Mouse (Mus musculus) midbrain, embryonic 16.5 days (tissue): ENCODE results near the gene Desi2. TPM values are rescaled to one million over a fixed set of nuclear protein-coding genes. Genes with fewer than 3 reads are reported as not detected.
"Not testable (repeated sequence)": the region's sequence is repeated elsewhere in the genome, so short reads cannot be mapped to it uniquely, and the experiment has no call there.

Source experiments
- ATAC-seq: fragments of 200-750 bp; cut with Nextera tagmentation; 2 replicates; pipeline ENCODE4 v1.8.0; 2017; ENCODE audit warnings: moderate TSS enrichment
- H3K27ac ChIP-seq: fragments of 300-500 bp; sonication (generic); 2 replicates; pipeline ENCODE4 v1.5.1; 2014; ENCODE audit warnings: mild to moderate bottlenecking, low read length, mixed read lengths
- H3K27me3 ChIP-seq: fragments of 300-500 bp; sonication (generic); 2 replicates; pipeline ENCODE4 v1.6.1; 2014; ENCODE audit warnings: low read depth, low read length, mixed read lengths; ENCODE audit not compliant: control insufficient read depth, insufficient read depth
- H3K36me3 ChIP-seq: fragments of 300-500 bp; sonication (generic); 2 replicates; pipeline ENCODE4 v1.6.1; 2014; ENCODE audit warnings: mild to moderate bottlenecking, low read length, moderate library complexity, mixed read lengths; ENCODE audit not compliant: control insufficient read depth, insufficient read depth
- H3K4me1 ChIP-seq: fragments of 300-500 bp; sonication (generic); 2 replicates; pipeline ENCODE4 v1.6.1; 2014; ENCODE audit warnings: mild to moderate bottlenecking, low read length, mixed read lengths; ENCODE audit not compliant: control insufficient read depth, insufficient read depth
- H3K4me2 ChIP-seq: fragments of 300-500 bp; sonication (generic); 2 replicates; pipeline ENCODE4 v1.6.1; 2014; ENCODE audit warnings: mild to moderate bottlenecking, low read length, mixed read lengths
- H3K4me3 ChIP-seq: fragments of 300-500 bp; sonication (generic); 2 replicates; pipeline ENCODE4 v1.5.1; 2014; ENCODE audit warnings: low read depth, mild to moderate bottlenecking, low read length, moderate library complexity, mixed read lengths
- H3K9ac ChIP-seq: fragments of 300-500 bp; sonication (generic); 2 replicates; pipeline ENCODE4 v1.6.1; 2014; ENCODE audit warnings: low read depth, low read length, mixed read lengths
- H3K9me3 ChIP-seq: fragments of 300-500 bp; sonication (generic); replicated peaks from 2 replicates; pipeline ENCODE4 v1.6.1; 2014; ENCODE audit warnings: mild to moderate bottlenecking, low read length, mixed read lengths; ENCODE audit not compliant: control insufficient read depth, poor library complexity, severe bottlenecking
- WGBS: fragments of 180-500 bp; shearing (Covaris S2); extraction: QIAGEN DNeasy Blood & Tissue Kit; methylation state at CpG from one replicate; pipeline ENCODE4 v1.1.7; 2014; 5-methylcytosine and 5-hydroxymethylcytosine counted together
- polyA plus RNA-seq: library from polyadenylated mRNA; unstranded; fragments of >200 nt; fragmentation: Nextera tagmentation; extraction: Ambion mirVana; gene quantifications from 2 replicates; pipeline ENCODE4 v1.2.1, GENCODE M21; 2015

The Desi2 gene
- polyA plus RNA-seq, 1 experiment from 2014 or later, result 21.3 TPM

GRCm38 (mm10) chr1:178248107-178248820, 61.0 kb downstream of the Desi2 start:
- H3K9ac ChIP-seq, result no peak overlapping the region
- 90% methylated on average over 1 of the region's 1 CpGs for WGBS
- ATAC-seq, result no peak
- peaks cover 21% of the 10 kb centered on the region for H3K36me3 ChIP-seq
- no peak overlapping the region for H3K4me3 ChIP-seq
- H3K4me2 ChIP-seq, result no peak overlapping the region
- no peaks in the 10 kb centered on the region for H3K9me3 ChIP-seq
- no peaks in the 10 kb centered on the region for H3K4me1 ChIP-seq
- no peak overlapping the region for H3K27ac ChIP-seq
- no peaks in the 10 kb centered on the region for H3K27me3 ChIP-seq

GRCm38 (mm10) chr1:178254598-178254997, 67.4 kb downstream of the Desi2 start:
- Histone ChIP-seq H3K36me3 (peaks cover 15% of the 10 kb centered on the region), H3K9me3 (no peaks in the 10 kb centered on the region), H3K27ac (no peak overlapping the region), H3K4me1 (no peaks in the 10 kb centered on the region), H3K4me3 (no peak overlapping the region), H3K4me2 (no peak overlapping the region), H3K27me3 (no peaks in the 10 kb centered on the region), H3K9ac (no peak overlapping the region)
- ATAC-seq, result no peak
- WGBS, result 92% methylated on average over 4 of the region's 4 CpGs

- Histone ChIP-seq H3K9me3 (no peaks in the 10 kb centered on the region), H3K27ac (no peak overlapping the region), H3K27me3 (no peaks in the 10 kb centered on the region), H3K36me3 (peaks cover 5% of the 10 kb centered on the region; the same call in 1 of the 2 replicates), H3K4me1 (no peaks in the 10 kb centered on the region), H3K4me2 (no peak overlapping the region), H3K9ac (no peak overlapping the region), H3K4me3 (no peak overlapping the region)
- 91% methylated on average over 4 of the region's 4 CpGs for WGBS
- no peak for ATAC-seq
Observed at GRCm38 (mm10) chr1:178256351-178256750, 69.1 kb downstream of the Desi2 start.

- 92% methylated on average over 2 of the region's 2 CpGs for WGBS
- ATAC-seq, result no peak
- Histone ChIP-seq H3K27me3 (no peaks in the 10 kb centered on the region), H3K36me3 (peaks cover 4% of the 10 kb centered on the region; the same call in 1 of the 2 replicates), H3K9me3 (no peaks in the 10 kb centered on the region), H3K4me2 (no peak overlapping the region), H3K4me3 (no peak overlapping the region), H3K27ac (no peak overlapping the region), H3K4me1 (no peaks in the 10 kb centered on the region), H3K9ac (no peak overlapping the region)
Observed at GRCm38 (mm10) chr1:178258821-178259220, 71.6 kb downstream of the Desi2 start.

- H3K36me3 ChIP-seq, H3K9ac ChIP-seq, H3K27ac ChIP-seq, ATAC-seq, H3K4me1 ChIP-seq, H3K4me2 ChIP-seq, H3K9me3 ChIP-seq, H3K4me3 ChIP-seq, H3K27me3 ChIP-seq: not testable (repeated sequence)
- WGBS, result 91% methylated on average over 3 of the region's 3 CpGs
Observed at GRCm38 (mm10) chr1:178265381-178265780, 78.2 kb downstream of the Desi2 start.

- no peaks in the 10 kb centered on the region for H3K9me3 ChIP-seq
- H3K4me1 ChIP-seq, result no peaks in the 10 kb centered on the region
- 77% methylated on average over 6 of the region's 6 CpGs for WGBS
- H3K27ac ChIP-seq, result no peak overlapping the region
- no peaks in the 10 kb centered on the region for H3K36me3 ChIP-seq
- no peak overlapping the region for H3K4me3 ChIP-seq
- H3K4me2 ChIP-seq, result no peak overlapping the region
- no peak overlapping the region for H3K9ac ChIP-seq
- no peak for ATAC-seq
- no peaks in the 10 kb centered on the region for H3K27me3 ChIP-seq
Observed at GRCm38 (mm10) chr1:178270635-178271034, 83.4 kb downstream of the Desi2 start.

GRCm38 (mm10) chr1:178275174-178275730, 88.0 kb downstream of the Desi2 start:
- peak; percentile 36 for ATAC-seq
- peak overlapping the region; percentile 76 for H3K9ac ChIP-seq
- H3K9me3 ChIP-seq, result no peaks in the 10 kb centered on the region
- peak overlapping the region; percentile 66 for H3K4me2 ChIP-seq
- peak overlapping the region; percentile 89 for H3K27ac ChIP-seq
- 48% methylated on average over 8 of the region's 9 CpGs for WGBS
- H3K4me3 ChIP-seq, result peak overlapping the region; percentile 56
- H3K36me3 ChIP-seq, result no peaks in the 10 kb centered on the region
- H3K27me3 ChIP-seq, result no peaks in the 10 kb centered on the region
- H3K4me1 ChIP-seq, result no peaks in the 10 kb centered on the region; the same call in 1 of the 2 replicates

- Histone ChIP-seq H3K36me3 (no peaks in the 10 kb centered on the region), H3K9me3 (no peaks in the 10 kb centered on the region), H3K4me2 (peak overlapping the region; percentile 66), H3K4me1 (no peaks in the 10 kb centered on the region; the same call in 1 of the 2 replicates), H3K9ac (peak overlapping the region; percentile 76), H3K27me3 (no peaks in the 10 kb centered on the region), H3K4me3 (peak overlapping the region; percentile 56), H3K27ac (peak overlapping the region; percentile 89)
- ATAC-seq, result peak; percentile 65
- WGBS, result 9% methylated on average over 11 of the region's 11 CpGs
Observed at GRCm38 (mm10) chr1:178275738-178276053, 88.5 kb downstream of the Desi2 start.

GRCm38 (mm10) chr1:178276054-178276911, 89.1 kb downstream of the Desi2 start:
- no peaks in the 10 kb centered on the region for H3K9me3 ChIP-seq
- H3K9ac ChIP-seq, result peak overlapping the region; percentile 76
- peak overlapping the region; percentile 89 for H3K27ac ChIP-seq
- H3K4me3 ChIP-seq, result peak overlapping the region; percentile 56
- no peaks in the 10 kb centered on the region; the same call in 1 of the 2 replicates for H3K4me1 ChIP-seq
- 0% methylated on average over 71 of the region's 87 CpGs for WGBS
- H3K36me3 ChIP-seq, result no peaks in the 10 kb centered on the region
- no peaks in the 10 kb centered on the region for H3K27me3 ChIP-seq
- peak overlapping the region; percentile 66 for H3K4me2 ChIP-seq
- ATAC-seq, result peak; percentile 95
